Mouse (Mus musculus) ZHBTc4 (cell line): ENCODE data around the gene Cmc2.
A peak's percentile ranks its signal among the peaks of the same experiment; 100 is the strongest.

Experiments
- DNase-seq: peaks from one replicate; pipeline ENCODE4 v3.0.0-alpha.2; 2011; ENCODE audit warnings: low read depth, low spot score

The Cmc2 gene

DNA sequence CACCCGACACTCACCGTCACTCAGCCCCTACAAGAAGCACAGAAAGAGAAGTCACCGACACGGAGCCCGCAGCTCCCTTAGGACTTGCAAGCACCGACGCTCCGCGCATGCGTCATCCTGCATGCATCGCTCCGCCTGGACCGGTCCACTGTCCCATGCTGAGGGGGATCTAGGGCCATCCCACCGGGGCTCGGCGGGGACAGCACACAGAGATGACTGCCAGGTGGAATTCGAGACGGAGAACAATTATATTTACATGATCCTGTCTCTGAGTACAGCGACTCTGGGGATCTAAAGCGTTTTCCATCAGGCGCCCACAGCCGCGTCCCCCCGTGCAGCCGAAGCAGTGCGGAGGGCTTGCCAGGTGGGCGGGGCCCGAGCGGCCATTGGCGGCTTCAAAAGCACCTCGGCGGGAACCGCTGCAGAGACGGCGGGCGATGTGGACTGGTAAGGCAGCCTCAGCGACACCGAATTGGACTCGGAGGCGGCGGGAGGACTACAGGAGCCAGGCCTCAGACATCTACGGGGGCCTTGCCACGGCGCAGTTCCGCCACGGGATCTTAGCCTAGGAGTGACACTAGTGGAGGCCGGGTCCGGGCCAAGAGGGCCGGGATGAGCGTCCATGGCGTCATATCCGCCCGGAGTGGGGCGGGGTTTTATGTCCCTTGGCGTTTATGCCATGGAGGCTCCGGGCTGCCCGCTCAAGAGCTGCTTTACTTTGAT is at the start of gene Cmc2, which contains the start of gene Cenpn:
Cmc2 (minus strand) TSS at position 119 of the 723 bp plus-strand sequence.
Cenpn (plus strand) TSS at position 394 of the 723 bp plus-strand sequence.
- DNase-seq, result peak; percentile 98

DNA sequence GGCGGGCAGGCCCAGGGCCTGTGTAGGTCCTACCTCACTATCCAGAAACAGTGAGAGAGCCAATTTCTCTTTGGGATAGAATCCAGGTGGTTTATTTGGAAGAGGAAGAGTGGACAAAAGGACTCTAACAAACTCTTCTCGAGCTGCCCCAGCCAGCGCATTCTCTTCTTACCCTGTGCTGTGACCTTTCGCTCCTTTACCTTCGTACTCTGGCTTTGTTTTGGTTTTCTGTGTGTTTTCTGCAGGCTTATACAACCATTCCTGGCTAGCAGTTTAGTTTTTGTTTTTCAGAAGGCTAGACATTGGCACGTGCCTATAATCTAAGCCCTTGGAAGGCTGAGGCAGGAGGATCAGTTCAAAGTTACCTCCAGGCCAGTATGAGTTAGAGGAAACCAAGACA is 48.3 kb upstream of the Cmc2 start:
- DNase-seq, result no peak

DNA sequence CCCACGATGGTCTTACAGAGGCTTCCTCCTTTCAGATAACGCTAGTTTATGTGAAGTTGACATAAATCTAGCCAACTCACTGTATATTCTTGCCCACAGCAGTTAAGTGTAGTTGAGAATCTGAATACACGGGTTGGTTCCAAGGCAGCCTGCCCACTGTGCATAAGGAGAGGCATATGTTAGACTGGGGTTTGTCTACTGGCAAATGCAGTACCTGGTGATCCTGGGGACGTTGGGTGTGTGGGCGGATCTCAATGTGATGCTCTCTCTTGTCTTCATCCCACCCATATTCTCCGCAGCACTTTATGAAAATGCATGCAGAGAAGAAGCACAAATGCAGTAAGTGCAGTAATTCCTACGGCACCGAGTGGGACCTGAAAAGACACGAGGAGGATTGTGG is 33.2 kb upstream of the Cmc2 start:
- no peak for DNase-seq

GRCm38 (mm10) chr8:116952428-116952827 is 31.2 kb upstream of the Cmc2 start:
- no peak for DNase-seq

DNA sequence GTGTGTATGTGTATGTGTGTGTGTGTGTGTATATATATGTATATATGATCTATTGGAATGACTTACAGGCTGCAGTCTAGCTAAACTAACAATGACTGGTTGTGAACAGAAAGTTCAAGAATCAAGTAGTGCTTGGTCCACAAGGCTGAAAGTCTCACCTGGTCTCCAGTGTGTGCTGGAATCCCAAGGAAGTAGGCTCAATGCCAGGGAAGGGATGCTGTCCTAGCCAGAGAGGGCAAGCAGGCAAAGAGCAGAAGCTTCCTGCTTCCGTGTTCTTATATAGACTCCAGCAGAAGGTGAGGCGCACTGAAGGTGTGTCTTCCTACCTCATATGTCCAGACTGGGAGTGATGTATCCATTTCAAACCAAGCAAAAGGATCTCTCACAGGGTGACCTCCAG is 30.5 kb upstream of the Cmc2 start:
- DNase-seq, result no peak

DNA sequence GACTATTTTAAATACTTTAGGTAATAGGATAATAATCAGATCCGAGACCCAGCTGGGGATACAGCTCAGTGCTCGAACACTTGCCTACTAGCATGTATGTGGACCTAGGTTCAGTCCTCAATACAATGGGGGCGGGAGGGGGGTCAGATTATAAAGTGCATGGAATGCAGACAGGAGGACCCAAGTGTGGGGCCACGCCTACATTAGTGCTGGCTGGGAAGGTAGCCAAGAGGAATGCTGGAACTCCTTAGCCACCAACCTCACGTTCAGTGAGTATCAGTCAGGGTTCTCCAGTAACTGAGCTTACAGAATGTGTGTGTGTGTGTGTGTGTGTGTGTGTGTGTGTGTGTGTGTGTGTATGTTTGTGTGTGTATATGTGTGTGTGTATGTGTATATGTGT is 30.1 kb upstream of the Cmc2 start:
- peak; percentile 59 for DNase-seq

GRCm38 (mm10) chr8:116947589-116947988 is 26.3 kb upstream of the Cmc2 start:
- DNase-seq, result peak; percentile 43

DNA sequence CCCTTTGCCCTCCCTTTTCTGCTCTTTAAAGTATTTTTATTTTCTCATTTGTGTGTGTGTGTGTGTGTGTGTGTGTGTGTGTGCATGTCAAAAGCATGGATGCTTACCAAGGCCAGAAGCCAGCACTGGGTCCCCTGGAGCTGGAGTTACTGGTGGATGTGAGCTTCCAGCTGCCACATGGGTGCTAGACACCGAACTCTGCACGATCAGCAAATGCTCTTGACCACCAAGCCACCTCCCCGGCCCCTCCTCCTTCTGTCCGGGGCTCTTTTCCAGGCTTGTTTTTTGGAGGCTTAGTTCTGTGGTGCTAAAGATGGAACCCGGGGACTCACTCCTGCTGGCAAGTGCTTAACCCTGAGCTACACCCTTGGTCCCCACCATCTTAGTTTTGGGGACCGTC is 25.6 kb upstream of the Cmc2 start:
- peak; percentile 46 for DNase-seq

GRCm38 (mm10) chr8:116946268-116946838 is 25.1 kb upstream of the Cmc2 start:
- no peak for DNase-seq

- peak; percentile 61 for DNase-seq
Observed at GRCm38 (mm10) chr8:116945169-116945910, 24.1 kb upstream of the Cmc2 start.

- DNase-seq, result no peak
Observed at GRCm38 (mm10) chr8:116944385-116944696, 23.1 kb upstream of the Cmc2 start.

DNA sequence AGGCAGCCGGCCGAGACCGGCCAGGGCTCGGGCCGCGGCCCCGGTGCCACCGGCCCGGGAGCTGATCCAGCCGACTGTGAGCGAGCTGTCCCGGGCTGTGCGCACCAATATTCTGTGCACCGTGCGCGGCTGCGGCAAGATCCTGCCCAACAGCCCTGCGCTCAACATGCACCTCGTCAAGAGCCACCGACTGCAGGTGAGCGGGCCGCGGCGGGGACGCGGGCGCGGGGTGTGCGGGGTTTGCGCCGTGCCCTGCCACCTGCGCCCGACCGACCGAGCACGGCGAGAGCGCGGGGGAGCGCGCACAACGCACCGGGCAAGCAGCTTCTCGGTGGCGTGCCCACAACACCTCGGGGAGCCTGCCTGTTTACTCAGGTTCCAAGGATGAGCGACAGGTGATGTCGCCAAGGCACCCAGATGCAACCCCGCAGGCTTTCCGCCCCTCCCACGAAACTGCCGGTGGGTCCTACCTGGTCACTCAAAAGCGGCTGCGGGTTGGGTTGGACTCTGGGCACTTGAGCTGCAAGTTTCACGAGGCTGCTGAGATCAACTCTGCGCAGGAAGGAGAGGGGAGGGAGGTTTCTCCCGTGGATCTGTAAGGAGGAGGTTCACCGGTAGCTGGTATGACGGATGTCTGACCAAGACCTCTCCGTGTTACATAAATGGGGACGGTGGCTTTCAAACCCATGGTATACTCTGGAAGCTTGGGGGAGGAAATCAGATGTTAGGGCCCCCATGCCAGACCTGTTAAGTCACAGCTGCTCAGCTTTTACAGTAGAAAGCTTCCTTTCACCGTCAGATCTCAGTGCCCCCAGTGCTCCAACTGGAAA is 22.5 kb upstream of the Cmc2 start:
- peak; percentile 51 for DNase-seq

- peak; percentile 94 for DNase-seq
Observed at GRCm38 (mm10) chr8:116943161-116943554, 21.9 kb upstream of the Cmc2 start, which contains the start of gene Atmin. TSS of gene Atmin (plus strand) at chr8:116943393.

DNA sequence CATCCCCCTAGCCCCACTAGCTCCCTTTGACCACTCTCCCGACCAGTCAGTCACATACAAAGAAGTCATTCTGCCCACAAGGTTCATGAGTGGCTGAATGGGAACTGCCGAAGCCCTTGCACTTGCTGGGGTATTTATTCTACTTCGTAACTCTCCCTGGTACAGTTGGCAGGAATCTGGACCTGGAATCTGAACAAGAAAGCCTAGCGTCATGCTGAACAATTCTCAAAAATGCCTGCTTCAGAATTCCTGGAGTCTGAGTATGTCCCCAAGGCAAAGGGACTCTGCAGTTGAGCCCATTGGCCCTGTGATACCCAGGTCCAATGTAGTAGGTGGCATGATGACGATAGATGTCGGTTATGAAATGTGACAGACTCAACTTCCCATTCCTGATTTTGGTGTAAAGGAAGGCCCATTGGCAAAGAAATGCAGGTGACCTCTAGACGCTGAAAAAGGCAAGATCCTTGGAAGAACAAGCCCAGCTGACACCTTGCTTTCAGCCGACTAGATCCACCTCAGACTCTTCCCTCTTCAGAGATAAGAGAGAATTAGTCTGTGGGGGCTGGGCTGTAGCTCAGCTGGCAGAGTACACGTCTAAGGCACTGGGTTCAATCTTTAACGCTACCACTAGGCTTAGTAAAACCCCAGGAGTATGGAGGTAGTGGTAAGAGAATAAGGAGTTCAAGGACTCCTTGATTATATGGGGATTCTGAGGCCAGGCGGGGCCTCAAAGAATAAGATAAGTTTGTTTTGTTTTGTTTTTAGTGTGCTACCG is 21.2 kb upstream of the Cmc2 start:
- DNase-seq, result peak; percentile 21

DNA sequence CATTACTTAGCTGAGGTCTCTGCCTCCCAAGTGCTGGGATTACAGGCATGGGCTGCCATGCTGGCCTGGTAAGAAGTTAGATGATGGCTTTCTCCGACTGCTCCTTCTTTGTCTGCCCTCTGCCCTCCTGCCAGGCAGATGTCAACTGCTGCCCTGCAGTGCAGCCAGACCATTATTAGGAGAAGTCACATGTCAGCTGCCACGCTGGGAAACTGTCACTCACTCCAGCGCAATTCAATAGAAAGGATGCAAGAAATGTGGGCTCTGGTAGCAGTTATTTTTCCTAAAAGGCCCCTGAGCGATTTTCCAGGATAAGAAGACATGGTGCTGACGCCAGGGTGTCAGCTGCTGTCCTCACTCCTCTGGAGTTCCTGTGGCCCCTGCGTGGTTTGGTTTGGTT is 14.3 kb upstream of the Cmc2 start:
- DNase-seq, result no peak

DNA sequence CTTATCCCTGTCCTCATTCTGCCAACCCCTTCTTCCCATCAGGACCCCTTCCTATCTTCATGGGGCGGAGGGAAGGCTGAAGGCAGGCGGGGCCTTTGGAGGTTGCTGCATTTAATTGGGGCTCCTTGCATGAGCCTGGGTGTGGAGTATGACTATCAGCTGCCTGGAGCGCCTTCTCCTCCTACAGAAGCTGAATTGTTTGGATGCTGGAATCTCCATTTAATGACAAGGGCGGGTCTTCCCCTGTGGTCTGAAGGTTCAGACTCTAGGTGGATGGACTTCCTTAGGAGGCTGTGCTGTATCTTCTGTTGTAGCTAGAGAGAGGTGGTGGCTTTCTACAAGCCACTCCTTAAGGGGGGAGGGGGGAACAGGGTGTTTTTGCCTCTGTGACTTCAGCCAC is 13.7 kb upstream of the Cmc2 start:
- peak; percentile 86 for DNase-seq

DNA sequence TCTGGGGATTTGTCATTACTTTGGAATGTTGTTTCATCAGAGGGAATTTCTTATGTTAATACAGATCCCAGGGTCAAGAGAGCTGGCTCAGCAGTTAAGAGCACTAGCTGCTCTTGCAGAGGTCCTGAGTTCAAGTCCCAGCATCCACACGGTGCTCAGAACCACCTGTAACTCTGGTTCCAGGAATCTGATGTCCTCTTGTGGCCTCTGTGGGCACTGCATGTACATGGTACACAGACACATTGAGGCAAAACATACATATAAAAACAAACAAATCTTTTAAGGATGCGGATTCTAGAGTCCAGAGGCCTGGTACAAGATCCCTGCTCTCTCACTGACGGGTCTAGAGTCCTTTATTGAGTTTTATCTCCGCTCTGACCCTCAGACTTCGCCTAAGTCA is 7.3 kb upstream of the Cmc2 start:
- no peak for DNase-seq

- DNase-seq, result peak; percentile 81
Observed at GRCm38 (mm10) chr8:116927880-116928279, 6.6 kb upstream of the Cmc2 start.

GRCm38 (mm10) chr8:116923526-116923925 is 2.3 kb upstream of the Cmc2 start:
- DNase-seq, result no peak

DNA sequence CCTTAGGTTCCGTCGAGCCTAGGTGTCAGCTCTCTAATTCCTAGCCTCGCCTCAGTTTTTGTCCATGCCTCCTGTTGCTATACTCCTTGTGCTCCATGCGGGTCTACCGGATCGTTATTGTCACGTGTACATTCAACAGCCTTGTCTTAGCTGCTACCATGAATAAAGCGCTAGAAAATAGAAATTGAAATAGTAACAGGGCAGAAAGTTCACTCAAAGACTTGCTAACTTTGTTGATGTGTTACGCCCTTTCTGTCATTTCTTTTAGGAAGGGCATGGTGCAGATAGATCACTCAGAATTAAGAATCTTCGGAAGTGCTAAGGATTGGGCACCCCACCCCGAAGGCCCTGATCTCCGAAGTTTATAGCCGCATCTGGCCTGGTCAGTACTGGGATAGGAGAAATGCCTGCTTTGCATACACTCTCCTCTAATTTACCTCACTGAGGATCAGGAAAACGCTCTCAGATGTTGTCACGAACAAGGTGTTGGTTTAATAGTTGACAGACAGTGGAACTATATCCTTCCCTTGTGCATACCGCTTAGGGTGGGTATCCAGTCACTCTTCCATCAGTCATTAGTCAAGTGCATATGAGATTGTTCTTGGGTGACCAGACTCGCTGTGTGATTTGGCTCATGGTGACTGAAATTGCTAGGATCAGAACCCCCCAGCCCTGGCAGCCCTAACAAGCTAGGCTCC is 954 bp upstream of the Cmc2 start:
- no peak for DNase-seq

DNA sequence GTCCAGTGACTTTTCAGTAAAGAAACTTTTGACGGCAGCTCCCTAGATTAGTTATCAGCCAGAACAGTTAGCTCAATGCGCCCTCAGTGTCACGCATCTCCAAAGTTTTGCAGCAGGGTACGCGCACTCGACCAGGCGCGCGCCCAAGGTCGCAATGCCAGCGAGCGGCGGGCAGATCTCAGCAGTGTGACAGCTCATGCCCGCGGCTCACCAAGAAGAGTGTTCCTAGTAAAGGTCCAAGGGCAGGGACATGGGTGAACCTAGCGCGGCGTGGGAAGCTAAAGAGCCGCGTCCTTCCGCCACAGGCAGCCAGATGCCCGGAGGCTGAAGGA is 284 bp downstream of the Cmc2 start:
- no peak for DNase-seq
